Mouse (Mus musculus): ENCODE results near the gene Adam1a.

Gene Adam1a

DNA sequence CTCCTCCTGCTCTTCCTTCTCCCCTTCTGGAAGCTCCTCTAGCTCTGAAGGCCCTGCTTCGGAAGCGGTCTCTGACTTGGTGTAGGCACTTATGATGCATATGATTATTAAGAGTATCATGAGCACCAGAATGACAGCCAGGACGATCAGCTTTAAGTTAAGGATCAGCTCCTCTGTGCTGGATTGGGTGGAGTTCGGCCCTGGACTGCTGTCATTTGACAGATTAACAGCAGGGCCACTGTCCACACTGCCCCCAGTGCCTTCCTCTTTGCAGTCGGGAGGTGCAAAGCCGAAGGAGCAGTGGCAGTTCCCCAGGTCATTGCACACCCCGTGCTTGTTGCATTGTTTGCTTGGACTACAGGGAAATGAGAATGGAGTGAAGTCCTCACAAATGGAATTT, 44.6 kb downstream of the Adam1a start:
- no peak for DNase-seq (ENCODE audit: low spot score)

DNA sequence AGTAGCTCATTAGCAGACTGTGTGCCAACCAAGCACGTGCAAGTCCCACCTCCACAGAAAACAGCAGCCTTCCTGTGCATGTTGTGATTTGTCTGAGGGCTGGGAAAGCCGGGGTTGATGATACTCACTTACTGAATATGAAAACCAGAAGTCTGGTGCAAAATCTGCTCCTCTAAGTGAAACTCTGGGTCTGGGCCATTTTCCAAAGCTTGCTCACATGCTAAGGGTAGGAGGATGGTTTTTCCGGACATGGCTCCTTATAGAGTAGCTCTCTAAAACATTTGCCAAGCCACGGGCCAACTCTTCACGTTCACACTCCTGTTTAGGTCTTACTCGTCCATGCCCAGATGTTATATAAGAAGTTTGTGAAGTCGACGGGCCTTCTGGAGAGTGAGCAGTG, 52.0 kb downstream of the Adam1a start:
- DNase-seq (ENCODE audit: low spot score): no peak

DNA sequence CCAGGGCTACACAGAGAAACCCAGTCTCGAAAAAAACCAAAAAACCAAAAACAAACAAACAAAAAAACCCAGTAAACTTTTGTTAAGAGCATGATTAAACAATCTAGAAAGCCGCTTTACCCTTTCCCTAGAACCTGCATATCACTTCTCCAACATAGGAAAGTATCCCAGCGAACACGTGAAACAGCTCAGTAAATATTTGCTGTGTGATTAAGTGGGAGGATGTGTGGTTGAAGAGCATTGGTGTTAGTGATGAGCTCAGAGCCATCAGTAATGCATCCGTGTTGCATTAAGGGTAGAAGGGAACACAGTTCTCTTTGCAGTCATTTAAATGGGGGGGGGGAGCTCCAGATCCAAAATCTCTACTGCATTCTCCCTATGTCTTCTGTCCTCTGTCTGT, 60.5 kb downstream of the Adam1a start:
- DNase-seq (ENCODE audit: low spot score): no peak

DNA sequence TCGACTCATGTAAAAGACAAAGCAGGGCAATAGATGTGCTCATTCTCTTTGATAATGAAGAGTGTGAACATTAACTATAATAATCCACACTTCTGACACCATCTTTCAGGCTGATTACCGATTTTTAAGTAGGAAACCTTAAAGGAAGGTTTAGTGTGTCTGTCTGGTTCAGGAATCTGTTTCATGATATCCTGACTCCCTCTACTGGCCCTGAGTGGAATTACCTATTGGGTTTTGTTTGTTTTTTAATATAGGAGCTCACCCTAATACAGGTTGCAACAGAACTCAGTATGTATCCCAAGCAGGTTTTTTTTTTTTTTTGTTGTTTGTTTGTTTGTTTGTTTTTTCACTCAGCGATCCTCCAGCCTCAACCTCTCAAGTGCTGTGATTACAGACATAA, 67.6 kb downstream of the Adam1a start:
- peak; percentile 19 for DNase-seq (ENCODE audit: low spot score)

DNA sequence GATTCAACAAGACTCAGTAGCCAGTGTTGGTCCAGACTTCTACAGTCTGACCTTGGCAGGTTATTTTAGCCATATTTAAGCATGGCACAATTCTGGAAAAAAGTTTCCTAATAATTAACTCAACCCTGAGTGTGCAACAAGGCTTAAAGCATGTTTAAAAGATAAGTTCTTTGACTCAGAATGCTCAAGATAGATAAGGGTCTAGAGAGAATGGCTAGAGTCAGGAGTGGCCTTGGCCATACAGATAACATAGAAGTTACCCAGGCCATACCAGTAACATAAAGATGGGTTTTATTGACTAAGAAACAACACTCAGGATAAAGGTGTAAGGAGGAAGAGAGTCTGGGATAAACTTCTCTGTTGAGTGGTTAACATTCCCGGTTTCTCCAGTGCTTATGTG, 69.2 kb downstream of the Adam1a start:
- no peak for DNase-seq (ENCODE audit: low spot score)

DNA sequence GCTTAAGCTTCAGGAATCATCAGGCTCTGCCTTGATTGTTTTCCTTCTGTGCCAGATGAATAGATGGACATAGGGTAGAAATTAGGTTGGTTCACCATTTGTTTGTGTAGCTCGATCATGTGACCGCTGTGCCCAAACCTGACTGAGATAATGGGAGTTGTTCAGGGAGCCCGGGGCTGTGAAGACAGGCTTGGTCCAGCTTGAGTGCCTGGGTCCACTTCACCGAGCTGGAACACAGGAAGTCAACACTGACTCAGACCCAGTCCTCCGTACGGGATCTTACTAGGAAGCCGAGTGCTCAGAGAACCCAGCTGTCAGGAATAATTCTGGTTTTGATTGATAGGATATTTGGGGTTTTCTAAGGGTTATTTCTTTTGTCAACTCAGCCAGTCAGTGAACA, 70.7 kb downstream of the Adam1a start:
- no peak for DNase-seq (ENCODE audit: low spot score)

DNA sequence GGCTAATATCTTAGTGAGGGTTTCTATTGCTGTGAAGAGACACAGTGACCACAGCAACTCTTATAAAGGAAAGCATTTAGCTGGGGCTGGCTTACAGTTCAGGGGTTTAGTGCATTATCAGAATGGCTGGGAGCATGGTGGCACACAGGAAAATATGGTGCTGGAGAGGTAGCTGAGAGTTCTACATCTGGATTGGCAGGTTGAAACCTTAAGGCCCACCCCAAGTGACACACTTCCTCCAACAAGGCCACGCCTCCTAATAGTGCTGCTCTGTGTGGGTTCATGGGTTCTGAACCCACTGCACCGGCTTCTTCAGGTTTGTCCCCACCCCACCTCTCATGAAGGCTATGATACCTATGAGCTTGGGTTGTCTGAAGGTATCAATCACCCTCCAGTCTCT, 72.9 kb downstream of the Adam1a start:
- DNase-seq (ENCODE audit: low spot score): no peak

DNA sequence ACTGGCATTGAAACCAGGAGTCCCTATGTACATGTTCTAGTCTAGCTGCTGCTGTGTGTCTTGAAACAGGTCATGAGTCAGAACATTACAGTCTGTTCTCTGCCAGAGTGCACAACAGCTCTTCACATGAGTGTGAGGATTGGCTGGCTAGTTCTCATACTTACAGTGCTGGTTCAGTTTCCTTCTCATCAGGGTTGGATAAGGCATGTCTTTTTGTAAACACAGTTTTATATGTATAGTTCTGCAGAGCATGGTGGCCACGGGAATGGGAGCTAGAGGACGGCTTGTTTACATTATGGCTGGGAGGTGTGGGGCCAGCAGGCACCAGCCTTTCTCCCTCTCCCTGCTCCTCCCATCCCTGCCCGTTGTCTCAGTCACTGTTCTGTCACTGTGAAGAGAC, 75.7 kb downstream of the Adam1a start:
- no peak for DNase-seq (ENCODE audit: low spot score)
